Mouse (Mus musculus) brain, adult 2 months (tissue): ENCODE data around the gene Stk32c.

Experiments used
- DNase-seq: peaks from one replicate; pipeline ENCODE4 v3.0.0; 2011; ENCODE audit warnings: low read depth, low spot score

Stk32c gene

DNA sequence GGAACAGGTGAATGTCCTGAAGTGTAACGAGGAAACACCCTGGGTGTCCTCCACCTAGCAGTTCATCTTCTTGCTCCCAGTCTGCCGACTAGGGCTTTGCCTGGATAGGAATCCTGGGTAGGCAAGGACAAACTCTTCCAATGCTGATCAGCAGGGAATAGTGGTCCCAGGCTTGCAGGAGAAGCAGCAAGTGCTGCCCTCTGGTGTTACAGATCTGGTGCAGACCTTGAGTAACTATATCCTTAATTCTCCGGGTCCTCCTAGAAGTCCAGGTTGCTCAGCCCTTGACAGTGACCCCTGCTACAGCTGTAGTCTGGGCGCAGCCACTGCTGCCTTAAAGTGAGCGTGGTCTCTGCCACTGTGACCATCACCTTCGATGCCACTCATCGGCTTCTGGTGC lies 13.0 kb downstream of the Stk32c start:
- peak; percentile 92 for DNase-seq

DNA sequence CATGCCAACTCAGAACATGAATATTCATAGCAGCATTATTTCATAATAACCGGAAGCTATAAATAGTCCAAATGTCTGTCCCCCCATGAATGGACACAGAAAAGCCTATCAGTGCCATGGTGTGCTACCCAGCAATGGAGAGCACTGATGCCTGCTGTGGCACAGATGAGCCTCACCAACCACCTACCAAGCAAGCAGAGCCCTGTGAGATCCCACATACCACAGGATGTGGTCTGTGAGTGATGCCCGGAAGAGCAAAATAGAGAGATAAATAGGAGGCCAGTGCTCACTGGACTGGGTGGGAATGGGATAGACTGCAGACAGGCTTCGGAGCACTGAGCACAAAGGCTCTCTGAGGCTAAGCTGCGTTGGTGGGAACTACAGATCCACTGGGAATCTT lies 16.1 kb downstream of the Stk32c start:
- no peak for DNase-seq

GRCm38 (mm10) chr7:139191619-139192018 lies 21.5 kb downstream of the Stk32c start:
- no peak for DNase-seq

- DNase-seq: no peak
Measured at GRCm38 (mm10) chr7:139190616-139191015, 22.5 kb downstream of the Stk32c start.

DNA sequence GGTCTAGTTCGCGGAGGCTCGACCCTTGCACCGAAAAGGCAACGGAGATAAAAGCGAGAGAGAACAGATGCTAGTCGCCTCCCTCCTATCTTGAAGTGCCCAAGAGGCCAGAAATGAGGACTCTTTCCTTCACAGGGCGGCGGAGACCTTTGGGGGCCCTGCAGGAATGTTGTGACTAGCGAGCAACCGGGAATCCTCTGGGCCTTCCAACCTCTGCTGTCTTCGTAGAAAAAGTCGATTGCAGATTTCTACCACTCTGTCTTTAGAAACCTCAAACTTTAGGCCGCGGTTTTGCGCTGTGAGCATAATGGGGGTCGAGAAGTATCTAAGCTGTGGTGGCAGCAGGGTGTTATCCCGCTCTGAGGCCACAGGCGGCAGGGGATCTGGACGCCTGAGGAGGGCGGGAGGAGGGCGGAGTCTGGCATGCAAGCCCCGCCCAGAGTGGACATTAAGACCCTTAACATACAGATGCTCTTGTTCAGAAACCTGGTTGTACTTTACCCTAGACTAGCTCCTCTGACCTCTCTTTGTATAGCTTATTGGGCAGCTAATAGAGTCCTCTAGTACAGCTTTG lies 24.4 kb downstream of the Stk32c start:
- DNase-seq: peak; percentile 49

DNA sequence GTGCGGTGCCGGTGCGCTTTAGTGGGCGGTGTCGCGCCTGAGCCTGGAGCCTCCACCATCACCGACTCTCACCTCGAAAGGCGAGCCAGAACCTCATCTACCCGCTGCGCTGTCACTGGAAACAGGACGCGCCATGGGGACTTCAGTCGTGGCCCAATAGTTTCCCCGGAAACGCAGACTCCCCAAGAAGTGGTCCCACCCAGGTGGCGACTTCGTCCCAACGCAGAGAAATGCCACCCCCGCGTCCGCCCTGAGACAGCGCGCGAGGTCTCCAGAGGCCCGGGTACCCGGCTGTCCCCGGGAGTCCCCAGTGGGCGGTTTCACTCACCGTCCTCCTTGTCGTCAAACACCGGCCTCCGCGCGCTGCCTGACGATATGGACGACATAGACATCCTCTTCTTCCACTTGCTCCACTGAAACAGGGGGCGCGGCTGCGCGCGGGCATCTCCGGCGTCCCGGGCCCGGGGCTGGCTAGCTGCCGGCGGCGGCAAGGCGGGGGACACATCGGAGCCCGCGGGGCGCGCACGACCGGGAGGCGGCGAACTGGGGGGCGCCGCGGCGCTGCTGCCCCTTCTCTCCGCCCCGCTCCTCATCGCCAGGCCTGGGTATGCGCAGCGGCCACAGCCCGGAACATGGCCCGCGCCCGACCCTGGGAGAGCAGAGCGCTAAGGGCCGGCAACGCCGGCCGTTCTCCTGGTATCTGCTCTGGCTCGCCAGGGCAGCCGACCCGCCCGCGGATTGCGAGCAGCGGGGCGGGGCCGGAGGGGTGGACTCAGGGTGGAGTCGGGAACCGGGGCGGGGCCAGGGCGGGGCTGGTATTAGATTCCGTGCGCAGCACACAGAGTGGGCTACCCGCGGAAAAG lies 25.1 kb downstream of the Stk32c start:
- DNase-seq: peak; percentile 82

DNA sequence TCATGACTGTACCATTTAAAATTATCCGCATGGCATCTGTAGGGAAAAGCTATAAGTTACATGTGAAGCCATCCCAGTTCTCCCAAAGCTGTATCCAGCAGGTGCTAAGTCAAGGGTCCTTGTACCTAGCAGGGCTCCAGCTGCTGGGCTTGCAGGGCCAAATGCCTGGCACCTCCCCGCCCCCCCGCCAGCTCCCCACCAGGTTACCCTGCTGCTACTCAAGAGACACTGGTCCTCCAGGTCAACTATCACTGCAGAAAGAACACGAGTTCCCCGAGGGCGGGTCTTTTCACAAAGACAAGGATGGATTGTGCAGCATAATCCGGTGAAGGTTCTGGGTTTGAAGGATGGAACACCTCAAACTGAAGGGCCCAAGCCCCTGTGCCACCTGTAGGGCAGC lies 25.8 kb downstream of the Stk32c start:
- DNase-seq: no peak

DNA sequence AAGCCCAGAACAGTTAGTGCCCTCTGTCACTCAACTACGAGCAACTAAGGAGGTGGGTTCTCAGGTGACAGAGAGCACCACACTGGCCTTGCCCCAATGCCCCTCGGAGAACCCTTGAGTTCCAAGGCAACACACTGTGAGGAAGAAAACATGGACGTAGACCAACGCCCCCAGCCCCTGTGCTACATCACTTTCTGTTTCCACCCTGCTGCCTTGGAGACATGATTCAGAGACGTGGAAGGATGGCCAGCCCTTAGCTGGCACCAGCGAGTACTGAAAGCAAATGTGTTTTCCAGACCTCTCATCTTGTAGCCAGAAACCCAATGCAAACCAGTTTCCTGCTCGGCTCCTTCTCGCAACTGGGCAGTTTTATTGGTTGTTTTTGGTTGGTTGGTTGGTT lies 26.7 kb downstream of the Stk32c start:
- DNase-seq: peak; percentile 47

DNA sequence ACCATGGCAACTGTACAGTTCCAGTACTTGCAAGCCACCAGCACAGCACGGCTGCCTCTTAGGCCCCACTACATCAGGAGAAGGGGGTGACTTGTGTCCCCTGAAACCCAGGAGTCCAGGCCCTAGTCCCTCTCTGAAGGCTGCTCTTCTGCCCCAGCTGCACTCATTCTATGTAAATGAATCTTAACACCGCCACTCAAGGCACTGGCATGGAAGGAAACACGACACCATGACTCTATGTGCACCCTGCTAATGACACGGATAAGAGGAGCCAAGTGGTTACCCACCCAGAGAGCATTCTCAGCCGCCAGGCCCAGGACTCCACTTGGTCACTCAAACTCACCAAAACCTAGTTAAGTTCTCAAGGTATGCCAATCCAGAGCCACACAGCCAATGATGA lies 27.1 kb downstream of the Stk32c start:
- no peak for DNase-seq

DNA sequence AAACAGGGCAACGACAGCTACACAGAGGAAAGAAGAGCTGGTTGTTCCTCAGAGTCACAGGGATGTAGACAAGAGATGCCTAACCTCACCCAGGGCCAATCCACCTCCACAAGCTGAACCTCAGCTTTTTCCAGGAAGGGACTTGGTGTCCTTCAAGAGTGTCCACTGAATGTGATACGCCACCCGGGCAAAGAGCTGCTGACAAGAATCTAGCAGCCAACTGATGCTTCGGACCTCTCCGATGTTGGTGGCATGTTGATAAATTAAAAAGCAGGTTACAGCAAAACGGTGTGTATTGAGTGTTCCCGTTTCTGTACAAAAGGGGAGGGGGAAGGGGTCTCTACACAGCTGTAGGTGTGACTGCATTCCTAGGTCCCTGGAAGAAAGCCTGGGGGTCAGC lies 28.3 kb downstream of the Stk32c start:
- no peak for DNase-seq

- DNase-seq: peak; percentile 84
Measured at GRCm38 (mm10) chr7:139184396-139184795, 28.7 kb downstream of the Stk32c start.

DNA sequence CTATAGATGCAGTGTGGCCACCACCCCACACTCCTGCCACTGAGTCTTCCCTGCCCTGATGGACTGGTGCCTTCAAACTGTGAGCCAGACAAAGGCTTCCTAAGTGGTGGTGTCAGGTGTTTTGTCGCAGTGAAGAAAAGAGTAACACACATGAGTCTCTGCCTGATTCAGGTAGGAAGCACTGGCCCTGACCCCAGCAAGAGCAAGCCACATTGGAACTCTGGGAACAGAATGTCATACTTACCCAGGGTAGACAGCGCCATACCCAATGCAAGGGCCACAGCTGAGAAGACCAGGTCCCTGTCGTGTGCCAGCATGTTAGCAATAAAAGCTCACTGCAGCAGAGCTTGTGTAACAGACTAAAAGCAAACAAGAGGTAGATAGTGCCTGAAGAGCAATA lies 33.0 kb downstream of the Stk32c start:
- no peak for DNase-seq

GRCm38 (mm10) chr7:139179299-139179698 lies 33.8 kb downstream of the Stk32c start:
- DNase-seq: peak; percentile 73

GRCm38 (mm10) chr7:139169143-139169542 lies 44.0 kb downstream of the Stk32c start:
- DNase-seq: no peak

GRCm38 (mm10) chr7:139164410-139164809 lies 48.7 kb downstream of the Stk32c start:
- DNase-seq: peak; percentile 88

GRCm38 (mm10) chr7:139158956-139159355 lies 54.2 kb downstream of the Stk32c start:
- DNase-seq: peak; percentile 84

DNA sequence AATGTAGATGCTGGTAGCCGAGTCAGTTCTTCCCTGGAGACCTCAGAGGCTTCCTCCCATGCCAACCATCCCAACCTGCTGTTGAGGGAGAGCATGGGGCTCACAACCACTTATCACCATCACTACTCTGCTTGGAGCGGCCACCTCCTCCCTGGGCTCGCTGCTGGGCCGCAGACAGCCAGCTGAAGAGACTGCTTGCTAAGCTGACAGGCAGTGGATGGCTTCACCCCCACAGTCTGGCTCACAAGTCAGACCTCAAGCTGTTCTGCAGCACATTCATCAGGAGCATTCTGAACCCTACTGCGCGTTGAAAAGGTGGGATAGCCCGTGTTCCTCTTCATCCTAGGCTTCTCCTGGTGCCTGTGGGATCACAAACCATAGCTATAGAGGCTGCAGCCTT lies 54.6 kb downstream of the Stk32c start:
- peak; percentile 90 for DNase-seq

GRCm38 (mm10) chr7:139157541-139157940 lies 55.6 kb downstream of the Stk32c start:
- DNase-seq: no peak

DNA sequence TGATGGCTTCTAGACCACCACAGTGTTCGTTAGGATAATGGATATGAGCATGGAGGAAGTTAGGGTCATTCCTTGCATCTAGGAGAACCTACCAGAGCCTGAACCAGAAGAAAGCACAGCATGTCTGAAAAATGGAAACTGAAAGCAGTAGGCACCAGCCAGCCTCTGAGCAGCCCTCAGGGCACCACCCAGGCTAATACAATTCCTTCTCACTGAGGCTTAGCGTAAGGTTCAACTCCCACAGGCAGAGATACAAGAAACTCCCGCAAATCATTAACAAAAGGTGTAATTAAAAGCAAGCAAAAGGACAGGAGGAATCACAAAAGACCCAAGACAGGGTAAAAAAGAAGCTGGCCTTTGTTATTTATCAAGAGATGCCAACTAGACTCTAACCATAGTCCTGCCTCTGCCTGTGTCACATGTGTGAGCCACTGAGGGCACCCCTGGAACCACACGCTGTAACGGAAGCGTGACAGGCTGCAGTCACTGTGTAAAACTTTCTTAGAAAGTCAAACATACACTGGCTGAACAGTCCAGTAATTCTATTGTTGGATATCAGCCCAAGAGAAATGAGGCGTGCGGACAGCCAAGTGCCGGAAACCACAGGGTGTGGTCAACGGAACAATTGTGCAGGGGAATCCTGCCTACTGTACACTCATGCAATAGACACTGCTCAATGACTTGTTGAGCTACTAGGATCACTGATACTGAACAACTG lies 56.6 kb downstream of the Stk32c start:
- DNase-seq: no peak

DNA sequence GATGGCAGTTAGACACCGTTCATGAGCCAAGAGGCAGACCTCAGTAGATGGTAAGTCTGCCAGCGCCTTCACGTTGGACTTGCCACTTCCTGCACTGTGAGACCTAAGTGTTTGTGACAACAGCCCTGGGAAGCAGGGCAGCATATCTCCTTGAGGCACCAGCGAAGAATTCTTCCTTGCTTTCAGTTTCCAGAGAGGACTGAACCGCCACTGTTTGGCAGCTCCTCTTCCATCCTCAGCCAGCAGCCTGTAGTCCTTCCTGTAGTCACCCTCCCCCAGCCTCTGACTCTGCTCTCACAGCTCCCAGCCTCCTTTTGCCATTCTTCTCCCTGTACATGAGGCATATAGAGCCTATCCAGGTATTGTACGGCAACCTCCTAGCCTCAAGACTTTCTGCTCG lies 60.2 kb downstream of the Stk32c start:
- DNase-seq: peak; percentile 71

DNA sequence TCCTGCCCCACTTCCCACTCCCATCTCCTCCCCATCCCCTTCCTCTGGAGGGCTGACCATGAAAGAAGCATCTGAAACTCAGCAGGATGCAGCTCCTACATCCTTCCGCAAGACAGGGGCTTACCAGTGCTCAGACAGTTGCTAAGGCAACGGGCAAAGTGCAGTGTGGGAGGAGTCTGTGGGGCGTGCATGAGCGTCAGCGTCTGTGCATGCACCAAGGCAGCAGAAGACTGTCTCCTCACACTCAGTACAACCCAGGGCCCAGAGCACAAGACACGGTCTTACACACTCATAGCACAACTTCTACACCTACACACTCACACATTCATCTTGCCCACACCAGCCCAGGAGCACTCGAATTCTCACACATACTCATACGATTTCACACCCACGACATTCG lies 62.0 kb downstream of the Stk32c start:
- peak; percentile 91 for DNase-seq

DNA sequence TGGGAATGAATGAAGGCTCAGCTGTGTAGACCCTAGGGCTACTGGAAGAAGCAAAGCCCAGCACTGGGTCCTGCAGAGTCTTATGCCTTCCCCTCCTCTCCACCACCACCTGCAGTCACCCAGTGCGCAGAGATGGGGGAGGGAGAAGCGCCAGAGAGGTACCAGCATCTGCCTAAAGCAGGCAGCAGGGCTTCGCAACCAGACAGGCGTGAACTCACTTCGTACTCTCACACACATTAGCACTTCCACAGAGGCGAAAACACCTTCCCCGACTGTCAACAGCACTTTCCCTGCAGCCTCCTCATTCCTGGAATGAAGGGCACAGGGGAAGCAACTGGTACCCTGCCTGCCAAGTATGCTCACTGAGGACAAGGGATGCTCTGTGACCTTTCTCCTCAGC lies 63.7 kb downstream of the Stk32c start:
- DNase-seq: peak; percentile 83

DNA sequence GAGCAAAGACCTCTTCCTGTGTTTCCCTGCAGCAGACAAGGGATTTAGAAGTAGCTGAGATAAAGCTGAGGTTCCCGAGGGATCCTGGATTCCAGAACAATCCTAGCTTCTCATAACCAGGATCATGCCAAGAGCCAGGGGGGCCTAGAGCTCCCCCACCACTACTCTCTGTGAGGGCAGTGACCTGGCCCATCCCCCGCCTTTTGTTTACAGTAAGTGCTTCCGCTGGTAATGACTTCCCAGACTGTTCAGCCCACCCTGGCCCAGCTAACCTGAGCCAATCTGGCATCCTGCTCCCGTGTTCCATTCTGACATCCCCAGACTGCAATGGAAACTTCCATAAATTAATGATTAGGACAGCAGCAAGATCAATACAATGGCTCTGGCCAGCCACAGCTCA lies 65.7 kb downstream of the Stk32c start:
- DNase-seq: no peak
